Mouse (Mus musculus): ENCODE measurements around the gene Socs2.

- TF ChIP-seq CTCF (IDR thresholded peaks at IDR 0.05; ENCODE audit: low read depth, low read length) (no peak), GATA2 (IDR thresholded peaks at IDR 0.05; ENCODE audit: borderline replicate concordance, low read depth, low read length) (no peak)
Measured at GRCm38 (mm10) chr10:95340676-95341075, 76.3 kb downstream of the Socs2 start.

All from G1E (cell line).